Mouse (Mus musculus) erythroblast, adult 5-6 weeks (primary cell): ENCODE data around the gene Zfp39. TPM values are rescaled to one million over a fixed set of nuclear protein-coding genes. Genes with fewer than 3 reads are reported as not detected.
"Not testable (repeated sequence)": the region's sequence is repeated elsewhere in the genome, so short reads cannot be mapped to it uniquely, and the experiment has no call there.

Experiments used
- ATAC-seq: replicated peaks from 2 replicates; pipeline ENCODE4 v1.8.0; 2016; ENCODE audit warnings: moderate number of reproducible peaks, mild to moderate bottlenecking, moderate TSS enrichment, inconsistent platforms; ENCODE audit not compliant: poor library complexity, low FRiP score, severe bottlenecking
- total RNA-seq, 2 experiments: library from RNA; stranded (forward) in 1 of 2; stranded (reverse) in 1 of 2; fragments of 150-400 nt in 1 of 2; fragments of 200-764, 138-1000 nt in 1 of 2; gene quantifications; 2 replicates each; pipeline versions ENCODE4 v1.2.3 to v1.2.4; 2015 to 2017; ENCODE audit warnings: low replicate concordance in 2 of 2

Gene Zfp39
- total RNA-seq, 2 experiments from 2014 or later = 15.2 to 19.8 TPM

DNA sequence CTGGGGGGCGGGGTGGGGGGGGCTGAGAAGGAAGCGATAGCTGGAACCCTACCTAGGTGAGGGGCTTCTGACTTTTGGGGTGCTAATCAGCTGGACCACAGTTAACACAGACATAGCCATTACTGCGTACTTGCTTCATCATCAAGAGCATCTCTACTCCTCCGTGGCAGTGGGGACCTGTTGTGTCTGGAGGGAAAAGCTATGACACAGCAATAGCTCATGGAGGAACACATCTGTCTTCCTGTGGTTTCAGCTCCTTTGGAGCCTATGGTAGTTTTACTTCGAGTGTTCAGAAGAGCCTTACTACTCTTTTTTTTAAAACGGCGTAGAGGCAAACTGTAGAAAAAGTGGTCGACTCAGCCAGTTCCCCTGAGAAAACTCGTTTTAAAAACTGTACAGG is 56.4 kb downstream of the Zfp39 start:
- ATAC-seq = 0 out of 2 replicates have a peak, but pooled peaks have one; percentile 20

DNA sequence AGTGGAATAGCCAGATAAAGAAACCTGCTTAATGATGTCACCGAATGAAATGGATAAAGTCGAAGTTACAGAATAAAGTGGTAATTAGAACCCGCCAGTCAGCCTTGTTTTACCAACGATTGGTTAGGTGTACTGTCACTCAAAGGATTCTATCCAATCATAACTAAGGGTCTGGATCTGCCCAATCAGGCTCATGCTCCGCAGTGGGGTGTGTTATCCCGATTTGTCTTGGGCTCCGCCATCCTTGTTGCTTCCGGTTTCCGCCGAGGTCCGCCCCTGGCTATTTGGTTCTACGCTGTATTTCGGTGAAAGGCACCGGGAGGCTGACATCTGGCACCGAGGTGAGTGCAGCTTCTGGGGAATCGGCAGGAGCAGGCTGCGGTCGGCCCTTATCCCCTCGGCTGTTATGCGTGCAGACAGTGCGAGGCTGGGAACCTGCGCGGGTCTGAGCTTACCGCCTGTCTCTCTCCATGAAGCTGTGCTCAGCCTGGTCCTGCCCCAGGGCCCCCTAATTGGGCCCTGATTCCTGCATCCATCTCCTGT is 57.0 kb downstream of the Zfp39 start, which contains the start of gene Gm12258:
TSS of gene Gm12258 (plus strand) at position 240 of the 543 bp plus-strand sequence.
- ATAC-seq = peak; percentile 98

DNA sequence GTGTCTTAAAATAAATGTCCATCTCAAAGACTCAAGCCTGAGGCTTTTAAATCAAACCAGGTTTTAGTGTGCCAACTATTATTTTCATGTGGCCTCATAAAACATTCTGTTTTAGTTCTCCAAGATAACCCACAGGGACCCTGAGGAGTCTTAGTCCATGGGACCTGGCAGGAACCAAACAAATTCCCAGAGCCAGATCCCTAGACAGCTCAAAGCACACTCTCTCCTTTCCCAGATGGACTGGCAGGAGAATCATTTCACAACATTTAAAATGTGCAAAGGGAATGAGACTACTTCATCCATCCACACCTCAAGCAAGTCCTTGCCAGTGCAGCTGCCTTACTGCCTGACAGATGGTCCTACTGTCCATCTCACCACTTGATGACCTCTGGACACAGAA is 65.1 kb downstream of the Zfp39 start, which contains the start of gene Olfr311:
TSS of gene Olfr311 (plus strand) at position 301 of the 400 bp plus-strand sequence.
- not testable (repeated sequence) for ATAC-seq

Other genes with a start within 250 kb of the Zfp39 start
- 0.38 and 1.0 TPM in 2 replicates for gene Olfr322, start 245.4 kb downstream of the Zfp39 start, total RNA-seq (2015; ENCODE audit: low replicate concordance)
- gene Olfr322, start 245.4 kb downstream of the Zfp39 start, total RNA-seq (2017; ENCODE audit: low replicate concordance) = 0.42 and 1.0 TPM in 2 replicates
- gene Olfr320, start 223.1 kb downstream of the Zfp39 start, total RNA-seq (2015; ENCODE audit: low replicate concordance) = not detected in 2 replicates
- gene Olfr320, start 223.1 kb downstream of the Zfp39 start, total RNA-seq (2017; ENCODE audit: low replicate concordance) = not detected in 2 replicates
- not detected in 2 replicates for gene Olfr319, start 205.1 kb downstream of the Zfp39 start, total RNA-seq (2015; ENCODE audit: low replicate concordance)
- gene Olfr319, start 205.1 kb downstream of the Zfp39 start, total RNA-seq (2017; ENCODE audit: low replicate concordance) = not detected in 2 replicates
- gene Olfr318, start 180.2 kb downstream of the Zfp39 start, total RNA-seq (2015; ENCODE audit: low replicate concordance) = not detected in 2 replicates
- gene Olfr318, start 180.2 kb downstream of the Zfp39 start, total RNA-seq (2017; ENCODE audit: low replicate concordance) = not detected in 2 replicates
- not detected in 2 replicates for gene Olfr317, start 165.0 kb downstream of the Zfp39 start, total RNA-seq (2015; ENCODE audit: low replicate concordance)
- gene Olfr317, start 165.0 kb downstream of the Zfp39 start, total RNA-seq (2017; ENCODE audit: low replicate concordance) = not detected in 2 replicates
- gene Olfr316, start 151.5 kb downstream of the Zfp39 start, total RNA-seq (2015; ENCODE audit: low replicate concordance) = not detected in 2 replicates
- gene Olfr316, start 151.5 kb downstream of the Zfp39 start, total RNA-seq (2017; ENCODE audit: low replicate concordance) = not detected in 2 replicates
- gene Olfr315, start 131.0 kb downstream of the Zfp39 start, total RNA-seq (2015; ENCODE audit: low replicate concordance) = not detected in 2 replicates
- not detected in 2 replicates for gene Olfr315, start 131.0 kb downstream of the Zfp39 start, total RNA-seq (2017; ENCODE audit: low replicate concordance)
- gene Olfr314, start 121.3 kb downstream of the Zfp39 start, total RNA-seq (2015; ENCODE audit: low replicate concordance) = not detected in 2 replicates
- gene Olfr314, start 121.3 kb downstream of the Zfp39 start, total RNA-seq (2017; ENCODE audit: low replicate concordance) = not detected in 2 replicates
- gene Fam183b, start 102.3 kb downstream of the Zfp39 start, total RNA-seq (2015; ENCODE audit: low replicate concordance) = not detected in 2 replicates
- gene Fam183b, start 102.3 kb downstream of the Zfp39 start, total RNA-seq (2017; ENCODE audit: low replicate concordance) = not detected in 2 replicates
- not detected in 2 replicates for gene Olfr313, start 89.2 kb downstream of the Zfp39 start, total RNA-seq (2015; ENCODE audit: low replicate concordance)
- not detected in 2 replicates for gene Olfr313, start 89.2 kb downstream of the Zfp39 start, total RNA-seq (2017; ENCODE audit: low replicate concordance)
- gene Olfr312, start 75.0 kb downstream of the Zfp39 start, total RNA-seq (2015; ENCODE audit: low replicate concordance) = not detected in 2 replicates
- 0.42 TPM in 1 of 2 replicates, not detected in the other for gene Olfr312, start 75.0 kb downstream of the Zfp39 start, total RNA-seq (2017; ENCODE audit: low replicate concordance)
- not detected in 2 replicates for gene Olfr311, start 65.0 kb downstream of the Zfp39 start, total RNA-seq (2015; ENCODE audit: low replicate concordance)
- not detected in 2 replicates for gene Olfr311, start 65.0 kb downstream of the Zfp39 start, total RNA-seq (2017; ENCODE audit: low replicate concordance)
- 19.2 and 31.1 TPM in 2 replicates for gene Gm12258, start 57.1 kb downstream of the Zfp39 start, total RNA-seq (2015; ENCODE audit: low replicate concordance)
- gene Gm12258, start 57.1 kb downstream of the Zfp39 start, total RNA-seq (2017; ENCODE audit: low replicate concordance) = 20.1 and 38.3 TPM in 2 replicates
- 0.63 and 1.7 TPM in 2 replicates for gene 2810021J22Rik, start 37.0 kb downstream of the Zfp39 start, total RNA-seq (2015; ENCODE audit: low replicate concordance)
- 2.0 and 2.1 TPM in 2 replicates for gene 2810021J22Rik, start 37.0 kb downstream of the Zfp39 start, total RNA-seq (2017; ENCODE audit: low replicate concordance)
- 296 and 325 TPM in 2 replicates for gene Btnl10, start 13.7 kb upstream of the Zfp39 start, total RNA-seq (2015; ENCODE audit: low replicate concordance)
- 491 and 558 TPM in 2 replicates for gene Btnl10, start 13.7 kb upstream of the Zfp39 start, total RNA-seq (2017; ENCODE audit: low replicate concordance)
- gene Rnf187, start 34.7 kb upstream of the Zfp39 start, total RNA-seq (2015; ENCODE audit: low replicate concordance) = 18.6 and 23.6 TPM in 2 replicates
- 32.3 and 36.6 TPM in 2 replicates for gene Rnf187, start 34.7 kb upstream of the Zfp39 start, total RNA-seq (2017; ENCODE audit: low replicate concordance)
- gene Hist3h2ba, start 44.7 kb upstream of the Zfp39 start, total RNA-seq (2015; ENCODE audit: low replicate concordance) = 7.5 and 25.9 TPM in 2 replicates
- gene Hist3h2ba, start 44.7 kb upstream of the Zfp39 start, total RNA-seq (2017; ENCODE audit: low replicate concordance) = 40.6 and 51.9 TPM in 2 replicates
- 30.5 and 41.5 TPM in 2 replicates for gene Hist3h2a, start 50.5 kb upstream of the Zfp39 start, total RNA-seq (2015; ENCODE audit: low replicate concordance)
- 255 and 279 TPM in 2 replicates for gene Hist3h2a, start 50.5 kb upstream of the Zfp39 start, total RNA-seq (2017; ENCODE audit: low replicate concordance)
- 0.63 TPM in 1 of 2 replicates, not detected in the other for gene Trim17, start 50.5 kb upstream of the Zfp39 start, total RNA-seq (2015; ENCODE audit: low replicate concordance)
- 1.5 TPM in 1 of 2 replicates, not detected in the other for gene Trim17, start 50.5 kb upstream of the Zfp39 start, total RNA-seq (2017; ENCODE audit: low replicate concordance)
- 6.7 and 11.1 TPM in 2 replicates for gene Trim11, start 73.9 kb upstream of the Zfp39 start, total RNA-seq (2015; ENCODE audit: low replicate concordance)
- 8.1 and 10.8 TPM in 2 replicates for gene Trim11, start 73.9 kb upstream of the Zfp39 start, total RNA-seq (2017; ENCODE audit: low replicate concordance)
- gene Obscn, start 232.2 kb upstream of the Zfp39 start, total RNA-seq (2015; ENCODE audit: low replicate concordance) = 0.42 and 0.96 TPM in 2 replicates
- gene Obscn, start 232.2 kb upstream of the Zfp39 start, total RNA-seq (2017; ENCODE audit: low replicate concordance) = 2.7 and 4.5 TPM in 2 replicates